Mouse (Mus musculus): ENCODE measurements around the gene Ccnjl. TPM values are rescaled to one million over a fixed set of nuclear protein-coding genes. Genes with fewer than 3 reads are reported as not detected.
A peak's percentile ranks its signal among the peaks of the same experiment; 100 is the strongest.

Gene Ccnjl
- polyA plus RNA-seq (2014; fragmentation: Nextera tagmentation; extraction: Ambion mirVana), result 28.1 and 32.9 TPM in 2 replicates

- peak within 1 kb of the TSS; percentile 88 for H3K4me2 ChIP-seq
- no peaks in the 10 kb centered on the region for H3K9me3 ChIP-seq (ENCODE audit: low read depth, low read length)
- H3K36me3 ChIP-seq (ENCODE audit: insufficient read depth), result peaks cover 31% of the 10 kb centered on the region
- H3K9ac ChIP-seq, result peak within 1 kb of the TSS; percentile 89
- no peaks in the 10 kb centered on the region for H3K27me3 ChIP-seq (ENCODE audit: insufficient read depth, low read length)
- DNase-seq, result peak; percentile 90
- peak within 1 kb of the TSS; percentile 86 for H3K4me3 ChIP-seq (ENCODE audit: low read depth, low read length)
- H3K4me1 ChIP-seq (ENCODE audit: insufficient read depth), result peaks cover 9% of the 10 kb centered on the region; the same call in 1 of the 2 replicates
- peak; percentile 91 for ATAC-seq (ENCODE audit: insufficient read depth)
- H3K27ac ChIP-seq (ENCODE audit: low read depth), result peak within 1 kb of the TSS; percentile 86
- under 1% methylated on average over 79 of the region's 79 CpGs for WGBS
- TF ChIP-seq CTCF (IDR thresholded peaks at IDR 0.05; ENCODE audit: low read depth), result peak; percentile 54
Observed at GRCm38 (mm10) chr11:43528683-43529499, at the start of gene Ccnjl. Gene Ccnjl (plus strand): TSS chr11:43528784.

GRCm38 (mm10) chr11:43479376-43479775 lies 49.2 kb upstream of the Ccnjl start:
- no peak for ATAC-seq (ENCODE audit: insufficient read depth)
- no peak for DNase-seq
- Histone ChIP-seq H3K4me2 (no peak overlapping the region), H3K4me1 (ENCODE audit: insufficient read depth) (peaks cover 31% of the 10 kb centered on the region), H3K27me3 (ENCODE audit: insufficient read depth, low read length) (no peaks in the 10 kb centered on the region), H3K27ac (ENCODE audit: low read depth) (no peak overlapping the region), H3K4me3 (ENCODE audit: low read depth, low read length) (no peak overlapping the region), H3K36me3 (ENCODE audit: insufficient read depth) (no peaks in the 10 kb centered on the region), H3K9me3 (ENCODE audit: low read depth, low read length) (no peaks in the 10 kb centered on the region), H3K9ac (no peak overlapping the region)
- no peak for TF ChIP-seq CTCF (IDR thresholded peaks at IDR 0.05; ENCODE audit: low read depth)
- WGBS, result 79% methylated on average over 3 of the region's 3 CpGs

- WGBS, result 20% methylated on average over 5 of the region's 5 CpGs
- no peaks in the 10 kb centered on the region for H3K36me3 ChIP-seq (ENCODE audit: insufficient read depth)
- no peak overlapping the region for H3K4me2 ChIP-seq
- no peaks in the 10 kb centered on the region for H3K27me3 ChIP-seq (ENCODE audit: insufficient read depth, low read length)
- H3K9ac ChIP-seq, result no peak overlapping the region
- no peak overlapping the region for H3K4me3 ChIP-seq (ENCODE audit: low read depth, low read length)
- 0 out of 2 replicates have a peak overlapping the region, but pooled peaks have one; percentile 12 for H3K27ac ChIP-seq (ENCODE audit: low read depth)
- no peaks in the 10 kb centered on the region for H3K9me3 ChIP-seq (ENCODE audit: low read depth, low read length)
- no peak for TF ChIP-seq CTCF (IDR thresholded peaks at IDR 0.05; ENCODE audit: low read depth)
- ATAC-seq (ENCODE audit: insufficient read depth) (0 out of 2 replicates have a peak, but pooled peaks have one; percentile 6), DNase-seq (peak; percentile 58)
- peaks cover 38% of the 10 kb centered on the region for H3K4me1 ChIP-seq (ENCODE audit: insufficient read depth)
Observed at GRCm38 (mm10) chr11:43480561-43480960, 48.0 kb upstream of the Ccnjl start.

GRCm38 (mm10) chr11:43481672-43482522 lies 46.7 kb upstream of the Ccnjl start:
- Histone ChIP-seq H3K9ac (no peak overlapping the region), H3K9me3 (ENCODE audit: low read depth, low read length) (no peaks in the 10 kb centered on the region), H3K27me3 (ENCODE audit: insufficient read depth, low read length) (no peaks in the 10 kb centered on the region), H3K4me3 (ENCODE audit: low read depth, low read length) (no peak overlapping the region), H3K27ac (ENCODE audit: low read depth) (peak overlapping the region; percentile 33; the same call in 1 of the 2 replicates), H3K4me2 (no peak overlapping the region), H3K4me1 (ENCODE audit: insufficient read depth) (peaks cover 38% of the 10 kb centered on the region), H3K36me3 (ENCODE audit: insufficient read depth) (no peaks in the 10 kb centered on the region)
- DNase-seq, result peak; percentile 83
- ATAC-seq (ENCODE audit: insufficient read depth), result peak; percentile 70
- no peak for TF ChIP-seq CTCF (IDR thresholded peaks at IDR 0.05; ENCODE audit: low read depth)
- WGBS, result 33% methylated on average over 3 of the region's 3 CpGs

GRCm38 (mm10) chr11:43483122-43483792 lies 45.3 kb upstream of the Ccnjl start:
- H3K4me2 ChIP-seq, result no peak overlapping the region
- WGBS, result 17% methylated on average over 6 of the region's 6 CpGs
- H3K4me3 ChIP-seq (ENCODE audit: low read depth, low read length), result no peak overlapping the region
- peak; percentile 82 for ATAC-seq (ENCODE audit: insufficient read depth)
- no peaks in the 10 kb centered on the region for H3K27me3 ChIP-seq (ENCODE audit: insufficient read depth, low read length)
- peaks cover 38% of the 10 kb centered on the region for H3K4me1 ChIP-seq (ENCODE audit: insufficient read depth)
- H3K9ac ChIP-seq, result no peak overlapping the region
- no peak for TF ChIP-seq CTCF (IDR thresholded peaks at IDR 0.05; ENCODE audit: low read depth)
- no peaks in the 10 kb centered on the region for H3K9me3 ChIP-seq (ENCODE audit: low read depth, low read length)
- H3K36me3 ChIP-seq (ENCODE audit: insufficient read depth), result no peaks in the 10 kb centered on the region
- peak; percentile 77 for DNase-seq
- H3K27ac ChIP-seq (ENCODE audit: low read depth), result peak overlapping the region; percentile 71

- Histone ChIP-seq H3K9me3 (ENCODE audit: low read depth, low read length) (no peaks in the 10 kb centered on the region), H3K27ac (ENCODE audit: low read depth) (peak overlapping the region; percentile 10; the same call in 1 of the 2 replicates), H3K9ac (no peak overlapping the region), H3K36me3 (ENCODE audit: insufficient read depth) (no peaks in the 10 kb centered on the region), H3K4me3 (ENCODE audit: low read depth, low read length) (no peak overlapping the region), H3K27me3 (ENCODE audit: insufficient read depth, low read length) (no peaks in the 10 kb centered on the region), H3K4me1 (ENCODE audit: insufficient read depth) (peaks cover 38% of the 10 kb centered on the region), H3K4me2 (no peak overlapping the region)
- DNase-seq, result peak; percentile 34
- no peak for ATAC-seq (ENCODE audit: insufficient read depth)
- WGBS, result 54% methylated on average over 4 of the region's 4 CpGs
- no peak for TF ChIP-seq CTCF (IDR thresholded peaks at IDR 0.05; ENCODE audit: low read depth)
Observed at GRCm38 (mm10) chr11:43484057-43484456, 44.5 kb upstream of the Ccnjl start.

All from lung, embryonic 14.5 days (tissue).